Mouse (Mus musculus): ENCODE measurements at regions not wholly inside any gene's neighbourhood (a gene's known extent, or its start where the extent isn't known, plus 50 kb on each side); places are given as distances from the start of the nearest gene placed in this dataset.
"Not testable (repeated sequence)": the region's sequence is repeated elsewhere in the genome, so short reads cannot be mapped to it uniquely, and the experiment has no call there.

- no peak overlapping the region for H3K4me3 ChIP-seq (ENCODE audit: insufficient read depth, low read depth, low read length)
- no peaks in the 10 kb centered on the region for H3K4me1 ChIP-seq (ENCODE audit: control insufficient read depth, insufficient read depth, insufficient read length, low read length)
- H3K27ac ChIP-seq (replicated peaks; ENCODE audit: low read depth, low read length), result no peak overlapping the region
These were observed 164.2 kb upstream of the Kit start for GRCm38 (mm10) chr5:75410240-75411186.

GRCm38 (mm10) chr5:75419282-75419681 lies 155.4 kb upstream of the Kit start:
- not testable (repeated sequence) for H3K4me3 ChIP-seq (ENCODE audit: insufficient read depth, low read depth, low read length); H3K4me1 ChIP-seq (ENCODE audit: control insufficient read depth, insufficient read depth, insufficient read length, low read length); H3K27ac ChIP-seq (replicated peaks; ENCODE audit: low read depth, low read length)

- no peaks in the 10 kb centered on the region for H3K4me1 ChIP-seq (ENCODE audit: control insufficient read depth, insufficient read depth, insufficient read length, low read length)
- no peak overlapping the region for H3K27ac ChIP-seq (replicated peaks; ENCODE audit: low read depth, low read length)
- no peak overlapping the region for H3K4me3 ChIP-seq (ENCODE audit: insufficient read depth, low read depth, low read length)
These were observed 141.8 kb upstream of the Kit start for GRCm38 (mm10) chr5:75432885-75433284.

- Histone ChIP-seq H3K4me3 (ENCODE audit: insufficient read depth, low read depth, low read length) (no peak overlapping the region), H3K4me1 (ENCODE audit: control insufficient read depth, insufficient read depth, insufficient read length, low read length) (no peaks in the 10 kb centered on the region), H3K27ac (replicated peaks; ENCODE audit: low read depth, low read length) (no peak overlapping the region)
These were observed 136.8 kb upstream of the Kit start for GRCm38 (mm10) chr5:75437924-75438323.

GRCm38 (mm10) chr5:75444024-75444604 lies 130.6 kb upstream of the Kit start:
- no peaks in the 10 kb centered on the region; the same call in 1 of the 2 replicates for H3K4me1 ChIP-seq (ENCODE audit: control insufficient read depth, insufficient read depth, insufficient read length, low read length)
- no peak overlapping the region for H3K27ac ChIP-seq (replicated peaks; ENCODE audit: low read depth, low read length)
- H3K4me3 ChIP-seq (ENCODE audit: insufficient read depth, low read depth, low read length), result no peak overlapping the region

- no peaks in the 10 kb centered on the region; the same call in 1 of the 2 replicates for H3K4me1 ChIP-seq (ENCODE audit: control insufficient read depth, insufficient read depth, insufficient read length, low read length)
- no peak overlapping the region for H3K4me3 ChIP-seq (ENCODE audit: insufficient read depth, low read depth, low read length)
- no peak overlapping the region for H3K27ac ChIP-seq (replicated peaks; ENCODE audit: low read depth, low read length)
These were observed 128.3 kb upstream of the Kit start for GRCm38 (mm10) chr5:75446386-75446785.

GRCm38 (mm10) chr5:75449913-75450525 lies 124.7 kb upstream of the Kit start:
- Histone ChIP-seq H3K4me3 (ENCODE audit: insufficient read depth, low read depth, low read length) (no peak overlapping the region), H3K27ac (replicated peaks; ENCODE audit: low read depth, low read length) (no peak overlapping the region), H3K4me1 (ENCODE audit: control insufficient read depth, insufficient read depth, insufficient read length, low read length) (no peaks in the 10 kb centered on the region; the same call in 1 of the 2 replicates)

GRCm38 (mm10) chr5:75450564-75450963 lies 124.2 kb upstream of the Kit start:
- Histone ChIP-seq H3K27ac (replicated peaks; ENCODE audit: low read depth, low read length) (no peak overlapping the region), H3K4me3 (ENCODE audit: insufficient read depth, low read depth, low read length) (no peak overlapping the region), H3K4me1 (ENCODE audit: control insufficient read depth, insufficient read depth, insufficient read length, low read length) (no peaks in the 10 kb centered on the region; the same call in 1 of the 2 replicates)

GRCm38 (mm10) chr5:75451081-75451480 lies 123.6 kb upstream of the Kit start:
- Histone ChIP-seq H3K27ac (replicated peaks; ENCODE audit: low read depth, low read length) (no peak overlapping the region), H3K4me3 (ENCODE audit: insufficient read depth, low read depth, low read length) (no peak overlapping the region), H3K4me1 (ENCODE audit: control insufficient read depth, insufficient read depth, insufficient read length, low read length) (no peaks in the 10 kb centered on the region; the same call in 1 of the 2 replicates)

GRCm38 (mm10) chr5:75451693-75452092 lies 123.0 kb upstream of the Kit start:
- Histone ChIP-seq H3K27ac (replicated peaks; ENCODE audit: low read depth, low read length) (no peak overlapping the region), H3K4me3 (ENCODE audit: insufficient read depth, low read depth, low read length) (no peak overlapping the region), H3K4me1 (ENCODE audit: control insufficient read depth, insufficient read depth, insufficient read length, low read length) (no peaks in the 10 kb centered on the region)

GRCm38 (mm10) chr5:75453757-75454390 lies 120.8 kb upstream of the Kit start:
- Histone ChIP-seq H3K27ac (replicated peaks; ENCODE audit: low read depth, low read length) (no peak overlapping the region), H3K4me1 (ENCODE audit: control insufficient read depth, insufficient read depth, insufficient read length, low read length) (no peaks in the 10 kb centered on the region), H3K4me3 (ENCODE audit: insufficient read depth, low read depth, low read length) (no peak overlapping the region)

- H3K4me3 ChIP-seq (ENCODE audit: insufficient read depth, low read depth, low read length), result no peak overlapping the region
- H3K27ac ChIP-seq (replicated peaks; ENCODE audit: low read depth, low read length), result no peak overlapping the region
- H3K4me1 ChIP-seq (ENCODE audit: control insufficient read depth, insufficient read depth, insufficient read length, low read length), result no peaks in the 10 kb centered on the region
These were observed 119.7 kb upstream of the Kit start for GRCm38 (mm10) chr5:75454961-75455541.

- H3K4me1 ChIP-seq (ENCODE audit: control insufficient read depth, insufficient read depth, insufficient read length, low read length), result no peaks in the 10 kb centered on the region
- H3K27ac ChIP-seq (replicated peaks; ENCODE audit: low read depth, low read length), result no peak overlapping the region
- no peak overlapping the region for H3K4me3 ChIP-seq (ENCODE audit: insufficient read depth, low read depth, low read length)
These were observed 117.3 kb upstream of the Kit start for GRCm38 (mm10) chr5:75457403-75457802.

- no peaks in the 10 kb centered on the region for H3K4me1 ChIP-seq (ENCODE audit: control insufficient read depth, insufficient read depth, insufficient read length, low read length)
- H3K4me3 ChIP-seq (ENCODE audit: insufficient read depth, low read depth, low read length), result no peak overlapping the region
- H3K27ac ChIP-seq (replicated peaks; ENCODE audit: low read depth, low read length), result no peak overlapping the region
These were observed 116.4 kb upstream of the Kit start for GRCm38 (mm10) chr5:75458317-75458716.

All from brown adipose tissue, adult 24 weeks (tissue).